Mouse (Mus musculus) spleen, postnatal 10 days (tissue): ENCODE measurements at regions not wholly inside any gene's neighbourhood (a gene's known extent, or its start where the extent isn't known, plus 50 kb on each side); places are given as distances from the start of the nearest gene placed in this dataset.

Experiments
- DNase-seq, 2 experiments: peaks; one replicate each; pipeline ENCODE4 v3.0.0; 2021 to 2022; ENCODE audit warnings: low spot score in 2 of 2

DNA sequence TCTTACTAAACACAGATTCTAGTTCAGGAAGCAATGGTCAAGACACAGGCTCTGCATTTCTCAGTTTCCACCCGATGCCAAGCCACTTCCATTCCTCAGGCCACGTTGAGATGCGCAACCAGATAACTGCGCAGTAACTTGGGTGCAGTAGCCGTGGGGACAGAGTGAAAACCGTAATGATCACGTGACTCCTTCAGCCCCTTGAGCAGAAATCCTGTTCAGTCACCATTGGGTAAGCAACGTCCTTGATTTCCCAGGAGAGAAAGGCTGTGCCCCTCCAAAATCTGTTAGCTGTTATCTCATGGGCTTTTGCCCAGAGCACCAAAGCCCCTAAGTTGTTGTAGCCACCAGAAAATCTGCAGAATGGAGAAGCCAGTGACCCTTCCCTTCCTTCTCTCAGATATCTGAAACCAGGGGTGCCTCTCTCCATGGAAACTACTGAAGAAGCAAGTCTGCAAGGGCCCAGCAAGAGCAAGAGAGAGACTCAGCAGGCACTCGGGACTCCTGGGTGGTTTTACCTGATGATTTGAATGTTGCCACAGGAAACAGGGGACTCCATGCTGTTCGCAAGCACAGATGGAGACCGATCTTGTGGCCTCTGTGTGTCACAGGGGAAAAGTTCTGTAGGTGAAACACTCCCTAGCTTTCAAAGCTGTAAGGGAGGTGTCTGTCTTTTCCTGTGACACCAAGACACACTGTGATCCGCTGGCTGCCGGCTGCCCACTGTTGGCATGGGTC is 126.7 kb downstream of the Lmo4 start:
- no peak for DNase-seq

DNA sequence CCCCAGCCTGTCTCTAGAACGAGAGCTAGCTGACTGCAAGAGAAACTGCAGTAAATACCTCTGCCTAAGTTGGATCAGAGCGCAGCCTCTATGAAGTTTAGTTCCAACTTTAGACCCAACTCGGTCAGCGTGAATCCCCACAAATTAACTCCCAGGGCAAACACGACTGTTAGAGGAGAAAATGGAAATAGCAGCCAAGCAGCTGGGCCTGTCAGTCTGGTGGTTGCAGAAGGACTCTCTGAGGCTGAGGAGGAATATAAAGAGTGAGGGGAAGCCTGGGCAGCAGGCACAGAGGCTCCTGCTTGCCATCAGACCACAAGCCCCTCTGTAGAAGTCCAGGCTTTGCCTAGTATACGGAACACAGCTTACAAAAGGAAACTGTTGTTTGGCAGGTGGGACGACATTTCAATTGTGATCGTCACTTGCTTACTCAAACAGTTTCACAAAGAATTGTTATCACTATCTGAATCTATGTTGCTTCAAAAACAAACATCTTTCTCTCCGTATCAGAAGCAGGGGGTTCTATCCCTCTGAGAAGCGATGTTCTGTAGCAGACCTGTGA is 135.0 kb downstream of the Lmo4 start:
- no peak for DNase-seq

DNA sequence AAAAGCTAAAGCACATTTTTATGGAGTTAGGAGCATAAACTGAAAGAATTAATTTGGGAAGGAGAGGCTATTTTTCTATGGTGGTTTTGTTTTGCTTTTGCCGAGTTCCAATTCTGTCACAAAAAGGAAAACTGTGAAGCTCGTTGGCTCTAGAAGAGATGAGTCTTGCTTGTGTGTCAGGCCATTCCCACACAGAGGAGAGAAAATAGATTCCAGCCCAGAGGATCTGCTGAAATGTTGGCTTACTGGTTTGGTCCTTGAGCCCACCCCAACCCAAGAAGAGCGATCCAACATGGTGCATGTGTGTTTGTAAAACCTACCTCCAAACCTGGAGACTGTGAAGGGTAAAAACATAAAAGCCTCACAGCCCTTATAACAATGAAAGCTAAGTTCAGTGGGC is 138.0 kb downstream of the Lmo4 start:
- no peak for DNase-seq

DNA sequence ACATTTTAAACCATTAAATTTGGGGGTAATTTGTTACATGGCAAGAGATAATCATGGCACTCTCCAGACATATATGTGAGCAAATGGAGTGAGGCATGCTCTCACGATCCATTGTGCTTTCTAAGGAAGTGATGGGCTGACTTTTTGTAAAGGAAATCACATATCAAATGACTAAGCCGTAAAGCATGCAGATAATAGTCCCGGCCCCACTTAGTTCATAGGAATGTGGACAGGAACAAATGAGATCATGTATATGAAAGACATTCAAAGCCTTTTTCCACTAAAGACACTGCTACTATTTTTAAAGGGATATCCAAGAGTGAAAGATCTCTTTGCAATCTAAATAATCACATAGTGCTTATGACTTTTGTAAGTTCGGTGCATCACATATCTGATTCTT is 146.9 kb downstream of the Lmo4 start:
- no peak for DNase-seq

DNA sequence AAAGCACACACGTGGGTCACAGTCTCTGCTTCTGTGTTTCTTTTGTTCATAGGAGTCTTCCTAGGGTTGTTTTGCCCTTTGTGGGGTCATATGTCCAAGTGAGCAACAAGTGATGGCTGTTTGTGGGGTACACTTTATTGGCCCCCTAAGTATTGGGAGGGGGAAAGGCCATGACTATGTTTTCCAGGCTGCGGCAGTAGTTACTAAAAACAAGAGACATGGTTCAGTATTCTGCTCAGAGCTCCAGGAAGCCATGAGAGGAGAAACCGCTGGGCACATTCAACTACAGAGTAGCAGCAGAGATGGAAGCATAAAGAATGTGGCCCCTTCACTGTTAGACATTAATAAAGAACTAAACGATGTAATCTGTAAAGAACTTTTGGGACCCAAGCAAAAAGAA is 154.7 kb downstream of the Lmo4 start:
- DNase-seq = no peak

DNA sequence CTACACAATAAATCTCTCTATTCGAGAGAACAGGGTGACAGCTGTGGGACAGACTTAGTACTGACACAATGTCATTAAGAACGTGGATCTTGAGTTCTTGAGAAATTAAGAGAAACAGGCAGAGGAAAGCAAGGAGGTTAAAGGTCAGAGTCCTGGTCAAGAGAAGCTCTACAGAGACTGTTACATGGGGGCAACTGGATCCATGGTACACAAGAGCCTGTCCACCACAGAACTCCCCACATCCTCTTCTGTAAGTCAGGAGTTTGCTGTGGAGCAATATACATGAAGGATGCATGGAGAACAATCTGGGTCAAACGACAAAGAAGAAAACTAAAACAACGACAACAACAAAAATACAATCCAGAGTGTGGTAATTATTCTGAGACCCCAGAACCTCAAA is 155.8 kb downstream of the Lmo4 start:
- DNase-seq = no peak

DNA sequence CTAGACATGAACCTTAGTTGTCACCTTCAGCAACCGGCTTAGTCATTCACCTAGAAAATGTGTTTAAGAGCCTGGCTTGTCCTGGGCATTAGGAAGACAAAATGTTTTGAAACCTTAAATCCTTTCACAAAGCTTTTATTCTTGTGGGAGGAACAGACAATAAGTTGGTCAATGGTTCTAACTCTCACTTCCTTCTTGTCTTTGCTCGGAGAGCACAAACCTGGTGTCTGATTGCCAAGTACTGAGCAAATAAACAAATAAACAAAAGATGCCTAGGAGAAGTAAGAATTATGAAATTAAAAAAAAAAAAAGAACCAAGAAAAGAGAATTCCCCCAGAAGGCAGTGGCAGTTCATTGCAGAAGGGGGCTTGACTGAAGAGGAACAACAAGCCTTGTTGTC is 160.7 kb downstream of the Lmo4 start:
- no peak for DNase-seq

DNA sequence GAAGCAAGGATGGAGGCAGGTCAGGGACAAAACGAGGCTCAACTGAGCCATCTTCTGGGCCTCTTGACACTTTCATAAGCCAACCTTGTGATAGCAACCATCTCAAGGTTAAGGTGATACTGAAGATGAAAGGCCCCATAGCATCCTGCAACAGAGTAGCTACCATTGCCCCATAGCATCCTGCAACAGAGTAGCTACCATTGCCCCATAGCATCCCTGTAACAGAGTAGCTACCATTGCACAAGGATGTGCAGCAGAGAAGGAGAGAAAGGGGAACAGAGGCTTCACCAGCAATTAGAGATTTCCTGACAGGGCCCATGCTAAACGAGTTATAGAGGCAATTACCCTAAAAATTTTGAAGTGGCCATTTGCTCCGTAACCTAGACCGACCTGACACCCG is 163.2 kb downstream of the Lmo4 start:
- DNase-seq = no peak

DNA sequence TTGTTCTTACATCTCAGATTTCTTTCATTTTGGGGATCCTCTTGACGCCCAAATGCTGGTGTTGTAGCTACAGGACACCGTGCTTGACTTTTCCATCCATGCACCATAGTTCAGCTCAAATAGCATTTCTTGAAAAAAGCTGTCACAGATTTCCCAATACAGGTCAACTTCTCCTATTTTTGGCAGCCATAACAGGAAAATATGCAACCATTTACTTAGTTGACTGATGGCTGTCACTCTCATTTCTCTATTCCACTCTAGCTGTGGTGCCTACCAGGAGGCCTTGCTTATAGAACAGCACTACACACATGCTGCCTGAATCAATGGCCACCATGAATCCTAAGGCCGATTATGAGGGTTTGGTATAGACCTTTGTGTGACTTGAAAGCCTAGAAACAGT is 165.5 kb downstream of the Lmo4 start:
- no peak for DNase-seq

DNA sequence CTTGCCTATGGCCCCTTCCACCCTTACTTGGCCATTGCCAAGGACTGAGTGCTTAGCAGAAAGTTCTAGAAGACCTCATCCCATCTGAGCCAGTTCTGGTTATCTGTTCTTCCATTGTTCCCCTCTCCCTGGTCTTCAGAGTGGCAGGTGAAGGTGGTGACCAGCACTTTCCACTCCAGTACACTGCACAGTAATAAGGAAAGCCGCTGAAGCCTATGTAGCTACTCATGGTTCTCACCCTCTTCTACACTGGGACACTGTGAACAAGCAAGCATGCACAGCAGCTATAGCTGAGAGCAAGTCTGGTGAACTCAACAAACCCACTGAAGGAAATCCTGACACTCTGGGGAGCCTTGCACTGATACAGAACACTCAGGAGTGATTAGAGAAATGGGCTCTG is 175.4 kb downstream of the Lmo4 start:
- no peak for DNase-seq

DNA sequence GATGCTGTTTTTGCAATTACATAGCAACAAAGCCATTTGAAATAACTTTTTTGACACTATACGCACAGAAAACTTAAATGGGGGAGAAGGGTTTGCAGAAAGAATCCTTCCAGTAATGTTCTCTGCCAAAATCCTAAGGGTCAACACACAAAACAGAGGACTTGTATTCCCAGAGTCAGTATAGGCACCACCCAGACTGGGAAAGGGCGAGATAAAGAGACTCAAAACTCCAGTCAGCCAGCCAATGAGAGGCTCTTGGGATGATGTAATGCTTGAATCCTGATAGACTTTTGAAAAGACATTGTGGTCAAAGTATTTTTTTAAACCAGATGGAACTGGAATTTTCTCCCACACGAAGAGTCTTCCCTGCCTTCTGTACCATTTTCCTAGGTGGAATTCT is 175.9 kb downstream of the Lmo4 start:
- DNase-seq = no peak

DNA sequence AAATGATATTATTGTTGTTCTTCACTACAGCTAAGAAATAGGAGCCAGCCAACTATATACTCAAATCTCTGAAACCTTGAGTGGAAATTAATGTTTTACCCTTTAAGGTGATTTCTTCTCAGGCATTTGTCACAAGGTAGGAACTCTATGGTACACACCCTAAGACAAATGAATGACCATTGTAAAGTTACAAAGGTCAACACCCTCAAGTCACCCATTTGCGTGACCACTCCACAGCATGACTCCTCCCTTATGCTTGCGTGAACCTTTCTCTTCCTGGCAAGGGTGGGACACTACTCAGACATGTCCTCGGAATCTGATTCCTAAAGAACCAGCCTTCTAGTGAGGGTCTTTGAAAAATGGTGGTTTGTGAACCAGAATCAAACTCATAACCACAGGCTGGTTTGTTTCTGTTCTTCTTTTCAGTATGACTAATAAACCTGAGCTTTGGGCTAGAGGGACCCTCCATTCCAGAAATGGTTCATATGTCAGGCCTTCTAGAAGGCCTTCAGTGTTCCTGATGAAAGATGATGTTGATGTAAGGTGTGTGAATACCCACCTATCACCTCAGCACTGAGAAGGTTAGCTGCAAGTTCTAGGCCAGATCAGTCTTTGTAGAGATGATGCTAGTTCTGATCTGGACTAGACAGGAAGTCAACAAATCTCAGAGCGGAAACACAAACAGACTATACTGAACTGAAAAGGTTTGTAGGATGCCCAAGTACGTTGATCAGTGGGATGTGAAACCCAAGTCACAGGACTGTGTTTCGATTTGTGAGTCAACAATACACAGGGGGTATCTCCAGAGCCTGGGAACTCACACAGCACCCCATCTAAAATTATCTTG is 177.7 kb downstream of the Lmo4 start:
- DNase-seq = no peak

DNA sequence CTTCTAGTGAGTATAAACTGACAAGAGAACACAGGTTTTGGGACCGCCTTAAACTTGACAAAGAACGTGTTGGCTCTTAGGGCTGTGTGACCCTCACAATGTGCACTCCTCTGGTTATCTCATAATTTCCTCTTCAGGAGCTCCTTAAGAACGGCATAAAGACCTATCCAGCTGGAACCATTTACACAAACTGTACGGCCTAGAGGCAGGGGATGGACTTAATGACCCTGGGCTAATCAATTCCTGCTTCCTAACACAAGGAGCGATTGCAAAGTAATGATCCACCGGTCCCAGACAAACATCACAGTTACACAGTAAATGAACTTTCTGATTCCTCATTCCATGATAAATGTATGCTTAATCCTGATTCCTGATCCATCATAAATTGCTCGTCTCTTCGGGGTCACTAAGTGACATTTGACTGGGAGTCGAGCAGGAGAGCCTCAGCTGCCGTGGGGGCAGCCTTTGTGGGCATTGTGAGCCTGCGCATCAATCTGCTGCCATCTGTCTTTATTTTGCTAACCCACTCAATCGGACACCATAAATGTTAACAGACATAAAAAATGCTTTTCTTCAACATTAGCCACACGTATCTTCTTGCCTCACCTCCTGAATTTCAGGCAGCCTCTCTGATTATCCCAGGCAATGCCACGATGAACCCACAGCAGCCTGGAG is 179.4 kb downstream of the Lmo4 start:
- no peak for DNase-seq

DNA sequence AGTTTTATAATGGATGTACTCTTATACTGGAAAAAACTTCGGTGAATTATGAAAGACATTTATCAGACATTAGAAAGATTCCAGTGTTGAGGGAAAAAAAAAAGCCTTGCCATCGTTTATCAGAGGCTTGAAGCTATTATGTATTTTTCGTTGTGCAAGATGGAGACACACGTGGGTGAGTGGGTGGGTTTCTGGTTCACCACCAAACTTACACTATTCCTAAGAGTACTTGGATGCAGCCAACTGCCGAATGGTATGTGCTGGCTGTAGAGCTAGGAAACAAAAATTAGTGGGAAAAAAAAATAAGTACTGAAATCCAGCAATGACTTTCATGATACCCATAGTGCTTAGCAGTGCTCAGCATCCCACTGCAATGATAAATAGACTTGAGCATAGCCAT is 180.8 kb downstream of the Lmo4 start:
- DNase-seq = no peak

DNA sequence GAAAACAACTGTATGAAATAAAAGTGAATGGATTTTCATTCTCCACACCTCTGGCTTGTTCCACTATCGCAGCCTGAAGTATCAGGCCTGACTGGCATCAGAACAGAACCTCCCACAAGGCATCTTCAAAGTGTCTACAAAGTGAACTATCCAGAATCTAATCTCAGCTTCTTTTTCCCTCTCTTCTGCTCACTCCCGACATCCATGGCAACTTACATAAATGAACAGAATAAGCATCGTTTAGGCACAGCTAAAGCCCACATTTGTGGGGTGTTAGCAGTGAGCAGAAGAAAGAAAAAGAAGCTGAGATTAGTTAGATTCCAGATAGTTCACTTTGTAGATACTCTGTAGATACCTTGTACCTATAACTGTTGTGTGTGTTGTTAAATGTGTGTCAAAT is 182.0 kb downstream of the Lmo4 start:
- no peak for DNase-seq

DNA sequence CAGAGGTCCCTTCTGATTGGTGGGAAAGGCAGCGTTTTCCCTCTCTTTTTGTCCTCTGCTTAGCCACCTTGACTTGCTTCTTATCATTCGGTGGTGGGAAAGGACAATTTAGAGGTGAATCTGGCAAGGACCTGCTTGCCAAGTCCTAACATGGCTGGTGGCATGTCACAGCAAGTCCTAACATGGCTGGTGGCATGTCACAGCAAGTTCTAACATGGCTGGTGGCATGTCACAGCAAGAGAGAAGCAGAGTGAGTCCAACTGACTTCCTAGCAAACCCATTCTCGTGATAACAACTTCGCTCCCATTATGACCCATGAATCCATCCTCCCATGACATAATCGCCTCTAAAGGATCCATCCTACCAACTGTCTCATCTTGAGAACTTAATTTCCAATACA is 183.1 kb downstream of the Lmo4 start:
- DNase-seq = no peak

DNA sequence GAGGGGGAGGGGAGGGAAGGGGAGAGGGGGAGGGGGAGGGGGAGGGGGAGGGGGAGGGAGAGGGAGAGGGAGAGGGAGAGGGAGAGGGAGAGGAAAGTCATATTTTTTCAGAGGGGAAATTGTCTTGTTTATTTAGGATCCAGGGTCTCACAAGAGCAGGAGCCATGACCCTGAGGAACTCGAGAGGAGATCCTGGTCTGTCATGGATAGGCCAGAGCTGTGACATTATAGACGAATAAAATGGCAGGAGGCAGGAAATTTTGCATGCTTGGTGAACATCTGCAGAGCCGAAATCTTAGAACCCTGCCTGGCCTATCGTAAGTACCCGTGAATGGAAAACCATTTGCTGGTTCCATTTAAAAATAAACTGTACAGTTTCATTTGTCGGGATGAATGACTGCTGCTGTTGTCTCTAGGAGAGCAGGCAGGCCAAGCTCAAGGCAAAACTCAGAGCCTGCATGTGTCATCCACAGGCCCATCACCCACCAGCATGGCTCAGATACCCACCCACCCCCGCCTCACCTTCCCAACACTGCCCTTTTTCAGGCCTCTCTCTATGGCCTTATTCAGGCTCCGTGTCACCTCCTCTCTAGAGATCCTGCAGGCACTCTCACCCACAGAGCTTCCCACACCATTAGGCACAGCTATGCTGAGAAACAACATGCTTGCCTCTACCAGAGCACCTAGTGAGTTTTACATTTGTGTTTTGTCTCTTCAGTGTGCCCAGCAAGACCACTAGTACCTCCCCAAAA is 184.7 kb downstream of the Lmo4 start:
- no peak for DNase-seq

DNA sequence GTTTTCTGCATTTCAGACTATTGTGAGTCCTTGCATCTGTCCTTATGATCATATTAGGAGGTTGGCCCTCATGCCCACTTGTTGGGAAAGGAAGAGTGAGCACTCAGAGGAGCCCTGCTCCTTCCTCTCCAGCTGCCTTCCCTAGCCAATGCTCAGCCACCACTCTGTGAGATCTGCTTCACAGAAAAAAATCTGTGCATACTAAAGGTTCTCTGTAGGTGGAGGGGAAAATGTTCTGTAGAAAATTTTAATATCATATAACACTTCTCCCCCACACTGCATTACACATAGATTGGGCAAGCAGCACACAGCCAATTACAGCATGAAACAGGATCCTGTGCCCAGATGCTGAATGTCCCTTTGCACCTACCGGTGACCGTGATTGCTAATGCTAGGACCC is 185.7 kb downstream of the Lmo4 start:
- no peak for DNase-seq

DNA sequence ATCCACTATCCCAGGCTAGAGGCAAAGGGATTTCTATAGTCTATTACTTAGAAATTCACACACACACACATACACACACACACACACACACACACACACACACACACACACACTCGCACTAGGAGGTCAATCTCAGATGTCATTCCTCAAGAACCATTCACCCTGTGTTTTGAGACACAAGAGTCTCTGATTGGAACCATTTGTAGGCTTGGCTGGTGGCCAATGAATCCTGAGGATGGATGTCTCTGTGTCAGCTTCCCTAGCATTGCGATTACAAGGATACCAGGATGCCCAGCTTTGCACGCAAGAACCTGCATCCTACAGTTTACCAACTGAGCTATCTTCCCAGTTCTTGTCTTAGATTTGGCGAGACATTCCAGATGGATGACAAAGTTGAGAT is 186.5 kb downstream of the Lmo4 start:
- DNase-seq = no peak

DNA sequence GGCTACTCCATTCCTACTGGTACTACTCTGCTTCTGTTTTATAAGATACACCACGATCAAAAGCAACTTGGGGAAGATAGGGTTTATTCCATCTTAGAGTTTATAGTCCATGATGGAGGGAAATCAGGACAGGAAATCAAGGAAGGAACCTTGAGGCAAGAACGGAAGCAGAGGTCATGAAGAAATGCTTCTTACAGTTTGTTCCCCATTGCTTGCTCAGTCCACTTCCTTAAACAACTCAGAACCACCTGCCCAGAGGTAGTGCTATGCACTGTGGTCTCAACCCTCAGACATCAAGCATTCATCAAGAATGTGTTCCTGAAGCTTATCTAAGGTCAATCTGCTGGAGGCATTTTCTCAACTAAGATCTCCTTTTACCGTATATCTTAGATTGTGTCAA is 189.8 kb downstream of the Lmo4 start:
- DNase-seq = no peak

DNA sequence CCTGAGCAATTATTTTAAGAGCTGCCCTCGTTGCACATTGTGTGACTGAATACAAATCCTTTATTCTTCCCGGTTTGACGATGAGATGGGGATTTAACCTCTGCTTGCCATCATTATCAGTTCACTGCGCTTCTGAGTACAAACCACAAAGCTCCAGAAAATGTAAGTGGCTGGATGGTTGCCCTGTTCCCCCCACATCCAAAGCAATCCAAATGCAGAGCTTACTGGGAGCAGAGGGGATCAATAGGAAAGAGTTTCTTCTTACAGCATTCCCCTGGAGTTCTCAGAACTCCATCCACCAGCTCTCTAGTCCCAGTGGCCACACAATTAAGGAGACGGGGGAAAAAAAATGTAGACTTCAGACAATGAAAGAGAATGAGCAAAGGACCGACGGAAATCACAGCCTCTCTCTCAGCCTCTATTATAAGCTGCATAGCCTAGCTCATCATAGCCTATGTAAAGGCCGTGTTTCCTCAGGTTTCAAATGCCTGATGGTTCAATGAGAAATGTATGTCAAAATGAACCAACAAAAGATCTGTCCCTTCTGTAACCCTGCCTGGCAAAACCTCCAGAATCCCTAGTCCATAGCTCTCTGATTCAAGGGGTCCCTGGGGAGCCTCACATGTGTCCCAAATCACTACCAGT is 191.4 kb downstream of the Lmo4 start:
- DNase-seq = no peak
